Mouse (Mus musculus) limb, embryonic 15.5 days (tissue): Measurements from ENCODE around the gene Gpr19. TPM values are rescaled to one million over a fixed set of nuclear protein-coding genes. Genes with fewer than 3 reads are reported as not detected.
A peak's percentile ranks its signal among the peaks of the same experiment; 100 is the strongest.

ENCODE experiments used
- ATAC-seq: fragments of 200-750 bp; cut with Nextera tagmentation; 2 replicates; pipeline ENCODE4 v1.8.0; 2017; ENCODE audit warnings: low read depth, moderate TSS enrichment; ENCODE audit not compliant: insufficient number of reproducible peaks, low FRiP score, low TSS enrichment
- H3K27ac ChIP-seq: fragments of 300-500 bp; sonication (generic); 2 replicates; pipeline ENCODE4 v1.5.1; 2015; ENCODE audit warnings: moderate library complexity, mild to moderate bottlenecking, inconsistent platforms
- H3K27me3 ChIP-seq: fragments of 300-500 bp; sonication (generic); 2 replicates; pipeline ENCODE4 v1.6.1; 2015; ENCODE audit warnings: inconsistent platforms
- H3K36me3 ChIP-seq: fragments of 300-500 bp; sonication (generic); 2 replicates; pipeline ENCODE4 v1.6.1; 2015; ENCODE audit warnings: inconsistent platforms
- H3K4me1 ChIP-seq: fragments of 300-500 bp; sonication (generic); 2 replicates; pipeline ENCODE4 v1.6.1; 2015; ENCODE audit warnings: inconsistent platforms
- H3K4me2 ChIP-seq: fragments of 300-500 bp; sonication (generic); 2 replicates; pipeline ENCODE4 v1.6.1; 2015; ENCODE audit warnings: mild to moderate bottlenecking, inconsistent platforms
- H3K4me3 ChIP-seq: fragments of 300-500 bp; sonication (generic); 2 replicates; pipeline ENCODE4 v1.5.1; 2015; ENCODE audit warnings: mild to moderate bottlenecking, inconsistent platforms
- H3K9ac ChIP-seq: fragments of 300-500 bp; sonication (generic); 2 replicates; pipeline ENCODE4 v1.6.1; 2015; ENCODE audit warnings: inconsistent platforms
- H3K9me3 ChIP-seq: fragments of 300-500 bp; sonication (generic); 2 replicates; pipeline ENCODE4 v1.6.1; 2016; ENCODE audit warnings: inconsistent platforms
- WGBS: fragments of 180-500 bp; shearing (Covaris S2); methylation state at CpG from one replicate; pipeline ENCODE4 v1.1.7; 2015; 5-methylcytosine and 5-hydroxymethylcytosine counted together
- polyA plus RNA-seq: library from polyadenylated mRNA; unstranded; fragments of >200 nt; fragmentation: Nextera tagmentation; extraction: Ambion mirVana; gene quantifications from 2 replicates; pipeline ENCODE4 v1.2.1, GENCODE M21; 2015

The Gpr19 gene
- polyA plus RNA-seq, 1 experiment from 2014 or later, result 7.2 TPM

GRCm38 (mm10) chr6:134862671-134863104 is 35.7 kb downstream of the Gpr19 start:
- H3K27ac ChIP-seq, result peak overlapping the region; percentile 57
- no peaks in the 10 kb centered on the region for H3K9me3 ChIP-seq
- peak overlapping the region; percentile 34 for H3K4me3 ChIP-seq
- no peak; the same call in 1 of the 2 replicates for ATAC-seq
- peak overlapping the region; percentile 52 for H3K4me2 ChIP-seq
- H3K27me3 ChIP-seq, result no peaks in the 10 kb centered on the region
- 0 out of 2 replicates have a peak overlapping the region, but pooled peaks have one; percentile 10 for H3K9ac ChIP-seq
- H3K36me3 ChIP-seq, result 0 out of 2 replicates have a peak, but pooled peaks cover 3% of the 10 kb centered on the region
- peaks cover 8% of the 10 kb centered on the region for H3K4me1 ChIP-seq
- WGBS, result 14% methylated on average over 13 of the region's 13 CpGs

GRCm38 (mm10) chr6:134861386-134861785 is 37.0 kb downstream of the Gpr19 start:
- peaks cover 10% of the 10 kb centered on the region; the same call in 1 of the 2 replicates for H3K36me3 ChIP-seq
- no peak overlapping the region for H3K9ac ChIP-seq
- no peak for ATAC-seq
- H3K27ac ChIP-seq, result no peak overlapping the region
- H3K27me3 ChIP-seq, result no peaks in the 10 kb centered on the region
- 80% methylated on average over 12 of the region's 12 CpGs for WGBS
- H3K4me2 ChIP-seq, result no peak overlapping the region
- no peaks in the 10 kb centered on the region for H3K9me3 ChIP-seq
- no peak overlapping the region for H3K4me3 ChIP-seq
- peaks cover 8% of the 10 kb centered on the region for H3K4me1 ChIP-seq

- Histone ChIP-seq H3K4me2 (no peak overlapping the region), H3K9me3 (no peaks in the 10 kb centered on the region), H3K4me3 (no peak overlapping the region), H3K9ac (no peak overlapping the region), H3K4me1 (peaks cover 8% of the 10 kb centered on the region), H3K36me3 (peaks cover 14% of the 10 kb centered on the region; the same call in 1 of the 2 replicates), H3K27ac (no peak overlapping the region), H3K27me3 (no peaks in the 10 kb centered on the region)
- ATAC-seq, result no peak
- WGBS, result 79% methylated on average over 4 of the region's 4 CpGs
Observed at GRCm38 (mm10) chr6:134860275-134860674, 38.1 kb downstream of the Gpr19 start.

GRCm38 (mm10) chr6:134859021-134859420 is 39.4 kb downstream of the Gpr19 start:
- ATAC-seq, result no peak
- H3K9ac ChIP-seq, result no peak overlapping the region
- H3K4me1 ChIP-seq, result peaks cover 8% of the 10 kb centered on the region
- H3K27me3 ChIP-seq, result no peaks in the 10 kb centered on the region
- H3K4me3 ChIP-seq, result no peak overlapping the region
- peaks cover 14% of the 10 kb centered on the region; the same call in 1 of the 2 replicates for H3K36me3 ChIP-seq
- WGBS, result 85% methylated on average over 6 of the region's 6 CpGs
- no peak overlapping the region for H3K27ac ChIP-seq
- no peak overlapping the region for H3K4me2 ChIP-seq
- no peaks in the 10 kb centered on the region for H3K9me3 ChIP-seq

- no peak overlapping the region for H3K4me3 ChIP-seq
- 87% methylated on average over 16 of the region's 16 CpGs for WGBS
- ATAC-seq, result no peak
Observed at GRCm38 (mm10) chr6:134855926-134856325, 42.5 kb downstream of the Gpr19 start.

GRCm38 (mm10) chr6:134854782-134855181 is 43.6 kb downstream of the Gpr19 start:
- no peak for ATAC-seq
- H3K4me2 ChIP-seq, result no peak overlapping the region
- no peak overlapping the region for H3K27ac ChIP-seq
- H3K4me1 ChIP-seq, result no peaks in the 10 kb centered on the region
- 80% methylated on average over 5 of the region's 5 CpGs for WGBS
- H3K9ac ChIP-seq, result no peak overlapping the region
- no peaks in the 10 kb centered on the region for H3K9me3 ChIP-seq
- H3K27me3 ChIP-seq, result no peaks in the 10 kb centered on the region
- H3K4me3 ChIP-seq, result no peak overlapping the region
- peaks cover 26% of the 10 kb centered on the region for H3K36me3 ChIP-seq

More at GRCm38 (mm10) chr6:134855926-134856325, 42.5 kb downstream of the Gpr19 start:
- H3K4me2 ChIP-seq, result no peak overlapping the region
- no peaks in the 10 kb centered on the region for H3K27me3 ChIP-seq
- peaks cover 16% of the 10 kb centered on the region for H3K36me3 ChIP-seq
- no peaks in the 10 kb centered on the region for H3K9me3 ChIP-seq
- no peaks in the 10 kb centered on the region for H3K4me1 ChIP-seq
- no peak overlapping the region for H3K9ac ChIP-seq
- no peak overlapping the region for H3K27ac ChIP-seq

GRCm38 (mm10) chr6:134849985-134850384 is 48.4 kb downstream of the Gpr19 start:
- Histone ChIP-seq H3K9me3 (no peaks in the 10 kb centered on the region), H3K4me2 (no peak overlapping the region), H3K4me3 (no peak overlapping the region), H3K4me1 (no peaks in the 10 kb centered on the region), H3K27ac (no peak overlapping the region), H3K27me3 (no peaks in the 10 kb centered on the region), H3K9ac (no peak overlapping the region), H3K36me3 (peaks cover 15% of the 10 kb centered on the region)
- ATAC-seq, result no peak
- WGBS, result 63% methylated on average over 3 of the region's 3 CpGs

- 76% methylated on average over 2 of the region's 2 CpGs for WGBS
- Histone ChIP-seq H3K9ac (no peak overlapping the region), H3K4me1 (no peaks in the 10 kb centered on the region), H3K27ac (no peak overlapping the region), H3K27me3 (no peaks in the 10 kb centered on the region), H3K36me3 (peaks cover 15% of the 10 kb centered on the region), H3K4me2 (no peak overlapping the region), H3K4me3 (no peak overlapping the region), H3K9me3 (no peaks in the 10 kb centered on the region)
- ATAC-seq, result no peak
Observed at GRCm38 (mm10) chr6:134849461-134849860, 48.9 kb downstream of the Gpr19 start.

GRCm38 (mm10) chr6:134848197-134848890 is 50.0 kb downstream of the Gpr19 start:
- H3K36me3 ChIP-seq, result peaks cover 15% of the 10 kb centered on the region
- H3K4me1 ChIP-seq, result no peaks in the 10 kb centered on the region
- H3K4me2 ChIP-seq, result no peak overlapping the region
- H3K9ac ChIP-seq, result no peak overlapping the region
- no peaks in the 10 kb centered on the region for H3K27me3 ChIP-seq
- H3K9me3 ChIP-seq, result no peaks in the 10 kb centered on the region
- no peak overlapping the region for H3K4me3 ChIP-seq
- 81% methylated on average over 5 of the region's 5 CpGs for WGBS
- H3K27ac ChIP-seq, result no peak overlapping the region
- ATAC-seq, result no peak

- Histone ChIP-seq H3K27me3 (no peaks in the 10 kb centered on the region), H3K4me2 (no peak overlapping the region), H3K4me3 (no peak overlapping the region), H3K27ac (no peak overlapping the region), H3K4me1 (no peaks in the 10 kb centered on the region), H3K9me3 (no peaks in the 10 kb centered on the region), H3K36me3 (peaks cover 15% of the 10 kb centered on the region), H3K9ac (no peak overlapping the region)
- ATAC-seq, result no peak
- 89% methylated on average over 4 of the region's 4 CpGs for WGBS
Observed at GRCm38 (mm10) chr6:134847550-134847949, 50.8 kb downstream of the Gpr19 start.

- Histone ChIP-seq H3K4me3 (no peak overlapping the region), H3K36me3 (peaks cover 15% of the 10 kb centered on the region), H3K4me2 (no peak overlapping the region), H3K9me3 (no peaks in the 10 kb centered on the region), H3K27ac (no peak overlapping the region), H3K9ac (no peak overlapping the region), H3K27me3 (no peaks in the 10 kb centered on the region), H3K4me1 (no peaks in the 10 kb centered on the region)
- WGBS, result 83% methylated on average over 6 of the region's 6 CpGs
- ATAC-seq, result no peak
Observed at GRCm38 (mm10) chr6:134846308-134846707, 52.1 kb downstream of the Gpr19 start.

GRCm38 (mm10) chr6:134845726-134846125 is 52.7 kb downstream of the Gpr19 start:
- H3K9me3 ChIP-seq, result no peaks in the 10 kb centered on the region
- WGBS, result 67% methylated on average over 4 of the region's 4 CpGs
- no peak overlapping the region for H3K4me3 ChIP-seq
- no peak overlapping the region for H3K4me2 ChIP-seq
- H3K9ac ChIP-seq, result no peak overlapping the region
- ATAC-seq, result no peak
- H3K27ac ChIP-seq, result no peak overlapping the region
- no peaks in the 10 kb centered on the region for H3K27me3 ChIP-seq
- peaks cover 11% of the 10 kb centered on the region for H3K36me3 ChIP-seq
- H3K4me1 ChIP-seq, result no peaks in the 10 kb centered on the region
